Mouse (Mus musculus) kidney, adult 2 months (tissue): Measurements from ENCODE around the gene Dscam. TPM values are rescaled to one million over a fixed set of nuclear protein-coding genes. Genes with fewer than 3 reads are reported as not detected.

Experiments used
- DNase-seq: peaks from one replicate; pipeline ENCODE4 v3.0.0; 2021
- H3K27ac ChIP-seq: fragments of 200-500 bp; 2 replicates; pipeline ENCODE4 v1.5.1; 2012; ENCODE audit warnings: low read depth, low read length, control low read depth, inconsistent platforms; ENCODE audit not compliant: insufficient read depth
- H3K27me3 ChIP-seq: fragments of 200-500 bp; replicated peaks from 2 replicates; pipeline ENCODE4 v1.6.1; 2012; ENCODE audit warnings: mild to moderate bottlenecking, moderate library complexity, low read length, inconsistent platforms; ENCODE audit not compliant: control insufficient read depth, insufficient read depth
- H3K36me3 ChIP-seq: fragments of 200-500 bp; 2 replicates; pipeline ENCODE4 v1.6.1; 2012; ENCODE audit warnings: mild to moderate bottlenecking, moderate library complexity, low read length, inconsistent platforms; ENCODE audit not compliant: control insufficient read depth, insufficient read depth
- H3K4me1 ChIP-seq: fragments of 200-500 bp; 2 replicates; pipeline ENCODE4 v1.6.1; 2011; ENCODE audit warnings: low read length; ENCODE audit not compliant: control insufficient read depth, insufficient read depth
- H3K4me3 ChIP-seq: fragments of 200-500 bp; 2 replicates; pipeline ENCODE4 v1.5.1; 2011; ENCODE audit warnings: mild to moderate bottlenecking, low read depth, low read length, control low read depth; ENCODE audit not compliant: insufficient read depth
- CTCF ChIP-seq: fragments of 200-500 bp; conservative IDR thresholded peaks from 2 replicates; pipeline ENCODE4 v1.5.1; 2011; ENCODE audit warnings: low read depth, mild to moderate bottlenecking, control low read depth, low read length, moderate library complexity, mixed read lengths; ENCODE audit not compliant: insufficient read depth, insufficient read length
- POLR2A ChIP-seq: fragments of 200-500 bp; IDR thresholded peaks from one replicate; pipeline ENCODE4 v1.6.1; 2011; ENCODE audit warnings: low read depth, low read length, control low read depth
- whole genome bisulfite sequencing: fragments of 180-500 bp; shearing (Covaris S2); methylation state at CpG from one replicate; pipeline ENCODE4 v1.1.7; 2018; 5-methylcytosine and 5-hydroxymethylcytosine counted together
- polyA plus RNA-seq: library from polyadenylated mRNA; depleted of rRNA; stranded (reverse); fragments of >200 nt; gene quantifications from 2 replicates; pipeline ENCODE4 v1.2.3, GENCODE M21; 2012

The Dscam gene
- polyA plus RNA-seq, 1 experiment = 0.06 TPM

GRCm38 (mm10) chr16:97061390-97061789 is 109.2 kb downstream of the Dscam start:
- no peak for DNase-seq
- H3K27ac ChIP-seq = no peak overlapping the region
- no peaks in the 10 kb centered on the region for H3K36me3 ChIP-seq
- TF ChIP-seq POLR2A (no peak), CTCF (no peak)
- WGBS = 86% methylated on average over 7 of the region's 7 CpGs
- no peaks in the 10 kb centered on the region for H3K4me1 ChIP-seq
- no peak overlapping the region for H3K4me3 ChIP-seq
- no peaks in the 10 kb centered on the region for H3K27me3 ChIP-seq

GRCm38 (mm10) chr16:97060736-97061135 is 109.8 kb downstream of the Dscam start:
- Histone ChIP-seq H3K4me3 (no peak overlapping the region), H3K4me1 (no peaks in the 10 kb centered on the region), H3K27ac (no peak overlapping the region), H3K27me3 (no peaks in the 10 kb centered on the region), H3K36me3 (no peaks in the 10 kb centered on the region)
- DNase-seq = no peak
- no peak for TF ChIP-seq CTCF
- no peak for TF ChIP-seq POLR2A

- DNase-seq = no peak
- TF ChIP-seq POLR2A = no peak
- no peak for TF ChIP-seq CTCF
- Histone ChIP-seq H3K27me3 (no peaks in the 10 kb centered on the region), H3K4me3 (no peak overlapping the region), H3K36me3 (no peaks in the 10 kb centered on the region), H3K4me1 (no peaks in the 10 kb centered on the region), H3K27ac (no peak overlapping the region)
- WGBS = 56% methylated on average over 4 of the region's 4 CpGs
These were observed 110.3 kb downstream of the Dscam start for GRCm38 (mm10) chr16:97060276-97060675.

GRCm38 (mm10) chr16:97035271-97035670 is 135.3 kb downstream of the Dscam start:
- no peaks in the 10 kb centered on the region for H3K36me3 ChIP-seq
- 82% methylated on average over 4 of the region's 4 CpGs for WGBS
- DNase-seq = no peak
- no peak overlapping the region for H3K27ac ChIP-seq
- H3K4me3 ChIP-seq = no peak overlapping the region
- no peaks in the 10 kb centered on the region for H3K4me1 ChIP-seq
- TF ChIP-seq CTCF (no peak), POLR2A (no peak)
- no peaks in the 10 kb centered on the region for H3K27me3 ChIP-seq

- H3K27me3 ChIP-seq = no peaks in the 10 kb centered on the region
- H3K27ac ChIP-seq = no peak overlapping the region
- no peak for DNase-seq
- H3K4me1 ChIP-seq = no peaks in the 10 kb centered on the region
- H3K4me3 ChIP-seq = no peak overlapping the region
- no peaks in the 10 kb centered on the region for H3K36me3 ChIP-seq
- TF ChIP-seq CTCF = no peak
- TF ChIP-seq POLR2A = no peak
- WGBS = 82% methylated on average over 3 of the region's 3 CpGs
These were observed 137.0 kb downstream of the Dscam start for GRCm38 (mm10) chr16:97033540-97034058.

- H3K36me3 ChIP-seq = no peaks in the 10 kb centered on the region
- peak; percentile 32 for DNase-seq
- TF ChIP-seq POLR2A = no peak
- no peak overlapping the region for H3K4me3 ChIP-seq
- 62% methylated on average over 1 of the region's 1 CpGs for WGBS
- no peak overlapping the region for H3K27ac ChIP-seq
- no peaks in the 10 kb centered on the region for H3K4me1 ChIP-seq
- no peaks in the 10 kb centered on the region; the same call in 1 of the 2 replicates for H3K27me3 ChIP-seq
These were observed 142.9 kb downstream of the Dscam start for GRCm38 (mm10) chr16:97027701-97028100.

GRCm38 (mm10) chr16:97026803-97027202 is 143.7 kb downstream of the Dscam start:
- Histone ChIP-seq H3K27me3 (no peaks in the 10 kb centered on the region; the same call in 1 of the 2 replicates), H3K4me1 (no peaks in the 10 kb centered on the region), H3K4me3 (no peak overlapping the region), H3K36me3 (no peaks in the 10 kb centered on the region), H3K27ac (no peak overlapping the region)
- 96% methylated on average over 5 of the region's 5 CpGs for WGBS
- TF ChIP-seq POLR2A (no peak), CTCF (no peak)
- DNase-seq = no peak

GRCm38 (mm10) chr16:97024406-97024805 is 146.1 kb downstream of the Dscam start:
- H3K4me3 ChIP-seq = no peak overlapping the region

More at GRCm38 (mm10) chr16:97024406-97024805, 146.1 kb downstream of the Dscam start:
- Histone ChIP-seq H3K27ac (no peak overlapping the region), H3K27me3 (no peaks in the 10 kb centered on the region; the same call in 1 of the 2 replicates), H3K4me1 (no peaks in the 10 kb centered on the region), H3K36me3 (no peaks in the 10 kb centered on the region)
- TF ChIP-seq POLR2A (no peak), CTCF (no peak)
- DNase-seq = no peak
- 76% methylated on average over 4 of the region's 4 CpGs for WGBS
